Mouse (Mus musculus) heart, embryonic 14.5 days (tissue): ENCODE data around the gene Akt3. TPM values are rescaled to one million over a fixed set of nuclear protein-coding genes. Genes with fewer than 3 reads are reported as not detected.

ENCODE experiments used
- ATAC-seq: fragments of 200-750 bp; cut with Nextera tagmentation; 2 replicates; pipeline ENCODE4 v1.8.0; 2017; ENCODE audit warnings: low read depth, moderate TSS enrichment; ENCODE audit not compliant: insufficient number of reproducible peaks, insufficient read depth, low FRiP score
- H3K27ac ChIP-seq, 2 experiments: fragments of 200-500 bp in 1 of 2; fragments of 300-500 bp in 1 of 2; sonication (generic) in 1 of 2; replicated peaks in 1 of 2; 2 replicates each; pipeline ENCODE4 v1.5.1; 2012 to 2014; ENCODE audit warnings: low read depth in 2 of 2, low read length in 2 of 2, control low read depth in 1 of 2, mild to moderate bottlenecking in 1 of 2, mixed read lengths in 1 of 2; ENCODE audit not compliant: control insufficient read depth in 1 of 2, insufficient read depth in 1 of 2
- H3K27me3 ChIP-seq: fragments of 300-500 bp; sonication (generic); 2 replicates; pipeline ENCODE4 v1.6.1; 2014; ENCODE audit warnings: mild to moderate bottlenecking, low read length, control low read depth; ENCODE audit not compliant: control insufficient read depth, insufficient read depth
- H3K36me3 ChIP-seq: fragments of 300-500 bp; sonication (generic); 2 replicates; pipeline ENCODE4 v1.6.1; 2014; ENCODE audit warnings: mild to moderate bottlenecking, control low read depth, low read length, mixed read lengths; ENCODE audit not compliant: control insufficient read depth, insufficient read depth
- H3K4me1 ChIP-seq, 2 experiments: fragments of 200-500 bp in 1 of 2; fragments of 300-500 bp in 1 of 2; sonication (generic) in 1 of 2; 2 replicates each; pipeline ENCODE4 v1.6.1; 2012 to 2014; ENCODE audit warnings: low read length in 2 of 2, control low read depth in 1 of 2, mixed read lengths in 1 of 2; ENCODE audit not compliant: control insufficient read depth in 2 of 2, insufficient read depth in 2 of 2
- H3K4me2 ChIP-seq: fragments of 300-500 bp; sonication (generic); 2 replicates; pipeline ENCODE4 v1.6.1; 2014; ENCODE audit warnings: mild to moderate bottlenecking, low read length
- H3K4me3 ChIP-seq, 2 experiments: fragments of 200-500 bp in 1 of 2; fragments of 300-500 bp in 1 of 2; sonication (generic) in 1 of 2; 2 replicates each; pipeline ENCODE4 v1.5.1; 2012 to 2014; ENCODE audit warnings: low read length in 2 of 2, mild to moderate bottlenecking in 2 of 2, control low read depth in 1 of 2, low read depth in 1 of 2, moderate library complexity in 1 of 2; ENCODE audit not compliant: control insufficient read depth in 1 of 2, insufficient read depth in 1 of 2
- H3K9ac ChIP-seq: fragments of 300-500 bp; sonication (generic); 2 replicates; pipeline ENCODE4 v1.6.1; 2014; ENCODE audit warnings: mild to moderate bottlenecking, low read length
- H3K9me3 ChIP-seq: fragments of 300-500 bp; sonication (generic); 2 replicates; pipeline ENCODE4 v1.6.1; 2016; ENCODE audit warnings: low read length, control low read depth; ENCODE audit not compliant: control insufficient read depth
- WGBS: fragments of 180-500 bp; shearing (Covaris S2); extraction: QIAGEN DNeasy Blood & Tissue Kit; methylation state at CpG from one replicate; pipeline ENCODE4 v1.1.7; 2014; 5-methylcytosine and 5-hydroxymethylcytosine counted together
- polyA plus RNA-seq: library from polyadenylated mRNA; unstranded; fragments of >200 nt; fragmentation: Nextera tagmentation; extraction: Ambion mirVana; gene quantifications from 2 replicates; pipeline ENCODE4 v1.2.1, GENCODE M21; 2014

Akt3 gene
- polyA plus RNA-seq, 1 experiment from 2014 or later = 5.9 TPM

GRCm38 (mm10) chr1:177010607-177011302, 247.2 kb downstream of the Akt3 start:
- Histone ChIP-seq H3K4me3 (no peak overlapping the region), H3K27me3 (no peaks in the 10 kb centered on the region), H3K4me2 (no peak overlapping the region), H3K4me1 (peaks cover 18 to 25% of the 10 kb centered on the region in 2 experiments), H3K9ac (no peak overlapping the region), H3K27ac (no peak overlapping the region), H3K36me3 (no peaks in the 10 kb centered on the region), H3K9me3 (no peaks in the 10 kb centered on the region)
- no peak for ATAC-seq
- 47% methylated on average over 6 of the region's 6 CpGs for WGBS

GRCm38 (mm10) chr1:177010041-177010440, 248.0 kb downstream of the Akt3 start:
- no peaks in the 10 kb centered on the region for H3K27me3 ChIP-seq
- H3K9ac ChIP-seq = no peak overlapping the region
- no peak overlapping the region for H3K27ac ChIP-seq
- 54% methylated on average over 3 of the region's 3 CpGs for WGBS
- peaks cover 16 to 19% of the 10 kb centered on the region in 2 experiments for H3K4me1 ChIP-seq
- no peak for ATAC-seq
- H3K4me3 ChIP-seq = no peak overlapping the region
- no peaks in the 10 kb centered on the region for H3K36me3 ChIP-seq
- H3K4me2 ChIP-seq = no peak overlapping the region
- H3K9me3 ChIP-seq = no peaks in the 10 kb centered on the region

GRCm38 (mm10) chr1:177008777-177009176, 249.2 kb downstream of the Akt3 start:
- H3K9ac ChIP-seq = no peak overlapping the region
- no peaks in the 10 kb centered on the region for H3K9me3 ChIP-seq
- no peaks in the 10 kb centered on the region for H3K36me3 ChIP-seq
- H3K27me3 ChIP-seq = no peaks in the 10 kb centered on the region
- no peak overlapping the region for H3K27ac ChIP-seq
- no peak for ATAC-seq
- H3K4me3 ChIP-seq = no peak overlapping the region
- no peak overlapping the region for H3K4me2 ChIP-seq
- H3K4me1 ChIP-seq = peaks cover 7 to 8% of the 10 kb centered on the region in 2 experiments
- WGBS = 60% methylated on average over 1 of the region's 1 CpGs

- H3K4me3 ChIP-seq = no peak overlapping the region
- peaks cover 7 to 8% of the 10 kb centered on the region in 2 experiments for H3K4me1 ChIP-seq
- H3K4me2 ChIP-seq = no peak overlapping the region
- no peak overlapping the region for H3K9ac ChIP-seq
- H3K9me3 ChIP-seq = no peaks in the 10 kb centered on the region
- H3K36me3 ChIP-seq = no peaks in the 10 kb centered on the region
- WGBS = 79% methylated on average over 3 of the region's 3 CpGs
- H3K27me3 ChIP-seq = no peaks in the 10 kb centered on the region
- ATAC-seq = no peak
- no peak overlapping the region for H3K27ac ChIP-seq
Measured at GRCm38 (mm10) chr1:177007405-177007804, 250.6 kb downstream of the Akt3 start.

GRCm38 (mm10) chr1:177004041-177004741, 253.8 kb downstream of the Akt3 start:
- Histone ChIP-seq H3K4me1 (peaks cover 0 to 3% of the 10 kb centered on the region in 2 experiments; a peak in 1 of 4 replicates), H3K9ac (no peak overlapping the region), H3K27ac (no peak overlapping the region), H3K27me3 (no peaks in the 10 kb centered on the region), H3K4me2 (no peak overlapping the region), H3K9me3 (no peaks in the 10 kb centered on the region), H3K36me3 (no peaks in the 10 kb centered on the region), H3K4me3 (no peak overlapping the region)
- no peak for ATAC-seq
- 66% methylated on average over 4 of the region's 4 CpGs for WGBS

- WGBS = 73% methylated on average over 6 of the region's 6 CpGs
- no peak for ATAC-seq
- Histone ChIP-seq H3K27me3 (no peaks in the 10 kb centered on the region), H3K36me3 (no peaks in the 10 kb centered on the region), H3K4me2 (no peak overlapping the region), H3K4me1 (no peaks in the 10 kb centered on the region; a peak in 2 of 4 replicates), H3K27ac (no peak overlapping the region), H3K4me3 (no peak overlapping the region), H3K9me3 (no peaks in the 10 kb centered on the region), H3K9ac (no peak overlapping the region)
Measured at GRCm38 (mm10) chr1:177002951-177003350, 255.1 kb downstream of the Akt3 start.

- no peak overlapping the region for H3K4me2 ChIP-seq
- no peaks in the 10 kb centered on the region for H3K36me3 ChIP-seq
- WGBS = 66% methylated on average over 6 of the region's 6 CpGs
- H3K4me1 ChIP-seq = peaks cover 7 to 13% of the 10 kb centered on the region in 2 experiments
- H3K27me3 ChIP-seq = no peaks in the 10 kb centered on the region
- no peak for ATAC-seq
- H3K27ac ChIP-seq = no peak overlapping the region
- no peak overlapping the region for H3K9ac ChIP-seq
- H3K9me3 ChIP-seq = no peaks in the 10 kb centered on the region
- H3K4me3 ChIP-seq = no peak overlapping the region
Measured at GRCm38 (mm10) chr1:176999011-176999410, 259.0 kb downstream of the Akt3 start.
